Mouse (Mus musculus) ES-E14 (cell line): ENCODE results near the gene Bace1.

Experiments
- HCFC1 ChIP-seq: IDR thresholded peaks from 2 replicates; pipeline ENCODE4 v1.6.1; 2012; ENCODE audit warnings: low read length, inconsistent platforms, borderline replicate concordance; ENCODE audit not compliant: insufficient read depth
- MAFK ChIP-seq: IDR thresholded peaks from 2 replicates; pipeline ENCODE4 v1.6.1; 2014; ENCODE audit warnings: mild to moderate bottlenecking, low read depth, low read length, inconsistent platforms; ENCODE audit not compliant: insufficient read depth
- ZNF384 ChIP-seq: IDR thresholded peaks from 2 replicates; pipeline ENCODE4 v1.6.1; 2012; ENCODE audit warnings: low read depth, low read length, inconsistent platforms

- no peak for TF ChIP-seq ZNF384
- TF ChIP-seq HCFC1: no peak
- no peak for TF ChIP-seq MAFK
These were observed 72.6 kb downstream of the Bace1 start for GRCm38 (mm10) chr9:45910995-45911394.
